Mouse (Mus musculus): ENCODE measurements at regions not wholly inside any gene's neighbourhood (a gene's known extent, or its start where the extent isn't known, plus 50 kb on each side); places are given as distances from the start of the nearest gene placed in this dataset.

DNA sequence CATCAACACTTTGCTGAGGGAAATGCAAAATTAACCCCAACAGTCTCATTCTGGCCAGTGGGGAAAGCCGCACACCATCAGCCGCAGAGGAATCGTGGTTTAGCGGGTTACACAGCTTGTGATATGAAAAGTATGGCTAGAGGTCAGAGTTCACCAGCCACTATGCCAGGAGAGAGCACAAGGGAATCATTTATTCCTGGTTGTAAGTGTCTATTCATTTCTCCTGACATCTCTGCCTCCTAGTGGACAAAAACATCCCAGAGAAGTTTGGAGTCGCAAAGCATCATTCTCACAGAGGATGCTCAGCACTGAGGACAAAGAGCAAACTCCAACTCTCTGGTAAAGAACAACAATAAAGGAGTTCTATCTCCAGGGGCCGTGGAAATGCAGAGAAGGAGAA, 930.8 kb upstream of the Fam160b2 start:
- DNase-seq (ENCODE audit: extremely low spot score in 1 of 2, low spot score in 1 of 2): no peak

GRCm38 (mm10) chr14:71518541-71518940, 918.9 kb upstream of the Fam160b2 start:
- no peak for DNase-seq (ENCODE audit: extremely low spot score in 1 of 2, low spot score in 1 of 2)

GRCm38 (mm10) chr14:71500851-71501250, 901.2 kb upstream of the Fam160b2 start:
- no peak for DNase-seq (ENCODE audit: extremely low spot score in 1 of 2, low spot score in 1 of 2)

GRCm38 (mm10) chr14:71491201-71491600, 891.6 kb upstream of the Fam160b2 start:
- no peak for DNase-seq (ENCODE audit: extremely low spot score in 1 of 2, low spot score in 1 of 2)

DNA sequence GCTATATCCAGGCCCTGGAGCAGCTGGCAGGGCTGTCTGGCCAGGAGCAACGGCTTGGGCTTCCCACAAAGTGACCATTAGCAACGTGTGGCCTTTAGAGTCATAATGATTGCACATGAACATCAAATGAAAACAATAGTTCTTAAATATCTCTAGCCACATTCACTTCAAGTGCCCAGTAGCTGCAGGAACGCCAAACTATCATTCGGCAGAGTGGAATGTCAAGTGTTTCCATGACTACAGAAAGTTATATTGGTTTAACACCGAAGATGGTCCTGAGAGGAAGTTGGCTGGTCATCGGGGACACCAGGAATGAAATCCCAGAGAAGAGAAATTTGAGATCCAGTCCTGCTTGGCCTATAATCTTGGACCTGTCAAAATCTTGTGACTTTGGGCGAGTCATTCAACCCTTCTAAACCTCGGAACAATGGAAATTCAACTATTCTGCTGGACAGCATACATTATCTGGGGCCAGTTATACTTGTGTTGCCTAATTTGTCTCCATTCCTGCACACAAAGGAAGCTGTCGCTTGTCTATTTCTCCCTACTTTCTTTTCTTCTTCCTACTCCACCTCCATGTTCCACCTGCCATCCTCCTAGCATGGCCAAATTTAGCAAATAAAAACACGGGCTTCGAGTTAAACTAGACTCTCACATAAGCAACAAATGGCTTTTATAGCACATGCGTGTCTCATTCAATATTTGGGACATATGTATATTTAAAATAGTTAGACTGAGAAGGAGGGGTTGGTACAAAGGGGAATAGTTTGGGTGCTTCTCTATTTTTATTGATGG, 886.7 kb upstream of the Fam160b2 start:
- DNase-seq (ENCODE audit: extremely low spot score in 1 of 2, low spot score in 1 of 2): no peak

- DNase-seq (ENCODE audit: extremely low spot score in 1 of 2, low spot score in 1 of 2): no peak
Observed at GRCm38 (mm10) chr14:71475656-71476055, 876.0 kb upstream of the Fam160b2 start.

GRCm38 (mm10) chr14:71473907-71474306, 874.3 kb upstream of the Fam160b2 start:
- DNase-seq (ENCODE audit: extremely low spot score in 1 of 2, low spot score in 1 of 2): no peak

- DNase-seq (ENCODE audit: extremely low spot score in 1 of 2, low spot score in 1 of 2): no peak
Observed at GRCm38 (mm10) chr14:71432364-71432763, 832.7 kb upstream of the Fam160b2 start.

Data from layer of hippocampus, postnatal 25 days (tissue).